Mouse (Mus musculus) kidney, adult 2 months (tissue): ENCODE measurements around the gene Tnks2.

Source experiments
- CTCF ChIP-seq: fragments of 200-500 bp; conservative IDR thresholded peaks from 2 replicates; pipeline ENCODE4 v1.5.1; 2011; ENCODE audit warnings: low read depth, mild to moderate bottlenecking, control low read depth, low read length, moderate library complexity, mixed read lengths; ENCODE audit not compliant: insufficient read depth, insufficient read length
- POLR2A ChIP-seq: fragments of 200-500 bp; IDR thresholded peaks from one replicate; pipeline ENCODE4 v1.6.1; 2011; ENCODE audit warnings: low read depth, low read length, control low read depth

DNA sequence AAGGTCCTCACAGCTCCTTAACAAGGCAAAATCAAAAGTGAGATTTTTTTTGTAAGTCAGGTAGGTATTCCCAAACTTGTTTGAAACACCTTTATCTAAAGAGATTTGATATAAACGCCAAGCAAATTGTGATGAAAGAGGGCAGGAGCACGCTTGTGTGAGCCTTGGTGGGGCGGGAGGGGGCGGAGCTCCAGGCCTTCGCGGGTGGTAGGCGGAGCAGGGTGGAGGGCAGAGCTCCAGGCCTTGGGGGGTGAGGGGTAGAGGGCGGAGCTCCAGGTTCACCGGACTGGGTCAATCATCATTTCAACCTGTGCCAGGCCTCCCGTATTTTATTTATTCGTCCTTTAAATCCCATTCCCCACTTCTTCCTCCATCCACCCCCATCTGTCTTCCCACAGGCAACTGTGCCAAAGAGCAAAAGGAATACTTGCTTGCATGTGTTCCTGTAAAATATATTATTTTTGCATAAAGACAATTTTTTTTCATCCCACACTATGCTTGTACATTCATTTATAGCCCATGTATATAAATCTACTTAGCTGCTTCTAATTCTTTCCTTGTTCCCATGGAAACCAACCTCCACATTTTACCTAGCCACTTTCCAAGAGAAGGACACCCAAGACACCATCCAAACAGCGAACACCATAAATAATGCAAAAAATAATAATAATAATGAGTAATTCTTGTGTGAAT is 24.4 kb upstream of the Tnks2 start:
- TF ChIP-seq CTCF: no peak
- no peak for TF ChIP-seq POLR2A
